Mouse (Mus musculus) mature B cell (primary cell): ENCODE data around the gene Sh3pxd2a.

Source experiments
- in situ Hi-C: fragments of 300-500 bp; cut with MboI; formaldehyde crosslinking; loops from 2 replicates; pipeline ENCODE4 v1.14.3; 2019

The Sh3pxd2a gene

GRCm38 (mm10) chr19:47314076-47314941, 149.9 kb downstream of the Sh3pxd2a start:
- in situ Hi-C loops = no loop called here

GRCm38 (mm10) chr19:47313387-47314075, 150.7 kb downstream of the Sh3pxd2a start:
- in situ Hi-C loops = no loop called here

- in situ Hi-C loops = no loop called here
These were observed 153.0 kb downstream of the Sh3pxd2a start for GRCm38 (mm10) chr19:47311162-47311561.

- in situ Hi-C loops = no loop called here
These were observed 154.4 kb downstream of the Sh3pxd2a start for GRCm38 (mm10) chr19:47309824-47310223.

GRCm38 (mm10) chr19:47306917-47307315, 157.3 kb downstream of the Sh3pxd2a start:
- in situ Hi-C loops = no loop called here

- in situ Hi-C loops = no loop called here
These were observed 157.9 kb downstream of the Sh3pxd2a start for GRCm38 (mm10) chr19:47306128-47306916.

- in situ Hi-C loops = no loop called here
These were observed 158.8 kb downstream of the Sh3pxd2a start for GRCm38 (mm10) chr19:47305401-47305800.

- in situ Hi-C loops = no loop called here
These were observed 159.9 kb downstream of the Sh3pxd2a start for GRCm38 (mm10) chr19:47304170-47304745.

- in situ Hi-C loops = no loop called here
These were observed 161.1 kb downstream of the Sh3pxd2a start for GRCm38 (mm10) chr19:47303128-47303527.

GRCm38 (mm10) chr19:47302191-47302852, 161.9 kb downstream of the Sh3pxd2a start:
- in situ Hi-C loops = no loop called here

- in situ Hi-C loops = no loop called here
These were observed 162.7 kb downstream of the Sh3pxd2a start for GRCm38 (mm10) chr19:47301303-47302190.

- in situ Hi-C loops = no loop called here
These were observed 166.1 kb downstream of the Sh3pxd2a start for GRCm38 (mm10) chr19:47298100-47298499.

GRCm38 (mm10) chr19:47292451-47292951, 171.7 kb downstream of the Sh3pxd2a start:
- in situ Hi-C loops = no loop called here

GRCm38 (mm10) chr19:47291307-47292080, 172.7 kb downstream of the Sh3pxd2a start:
- in situ Hi-C loops = no loop called here

- in situ Hi-C loops = no loop called here
These were observed 177.2 kb downstream of the Sh3pxd2a start for GRCm38 (mm10) chr19:47286886-47287450.

GRCm38 (mm10) chr19:47285581-47285980, 178.6 kb downstream of the Sh3pxd2a start:
- in situ Hi-C loops = no loop called here

GRCm38 (mm10) chr19:47282688-47283215, 181.4 kb downstream of the Sh3pxd2a start:
- in situ Hi-C loops = no loop called here

- in situ Hi-C loops = no loop called here
These were observed 182.1 kb downstream of the Sh3pxd2a start for GRCm38 (mm10) chr19:47282050-47282454.

GRCm38 (mm10) chr19:47280894-47281293, 183.3 kb downstream of the Sh3pxd2a start:
- in situ Hi-C loops = no loop called here
